Mouse (Mus musculus) telencephalon, adult 2 months (tissue): Measurements from ENCODE around the gene Cldn7.

Source experiments
- DNase-seq: peaks from one replicate; pipeline ENCODE4 v3.0.0-alpha.2; 2011; ENCODE audit warnings: low read depth, low spot score

The Cldn7 gene

GRCm38 (mm10) chr11:69990850-69991691 is 26.5 kb downstream of the Cldn7 start, which contains the start of gene Gabarap:
Gene Gabarap, plus strand, starts transcription at chr11:69991143.
- peak; percentile 98 for DNase-seq

- DNase-seq = no peak
Measured at GRCm38 (mm10) chr11:69991711-69992110, 27.1 kb downstream of the Cldn7 start.

GRCm38 (mm10) chr11:69992396-69992795 is 27.8 kb downstream of the Cldn7 start:
- no peak for DNase-seq

GRCm38 (mm10) chr11:69992932-69993331 is 28.4 kb downstream of the Cldn7 start:
- no peak for DNase-seq

GRCm38 (mm10) chr11:69994401-69995090 is 30.0 kb downstream of the Cldn7 start:
- DNase-seq = no peak

- peak; percentile 99 for DNase-seq
Measured at GRCm38 (mm10) chr11:69995391-69995960, 30.9 kb downstream of the Cldn7 start, which contains the start of gene Phf23. Gene Phf23, plus strand, starts transcription at chr11:69995777.

GRCm38 (mm10) chr11:69996161-69997061 is 31.8 kb downstream of the Cldn7 start:
- no peak for DNase-seq

GRCm38 (mm10) chr11:69997070-69997509 is 32.5 kb downstream of the Cldn7 start:
- DNase-seq = no peak

- no peak for DNase-seq
Measured at GRCm38 (mm10) chr11:69998567-69999491, 34.2 kb downstream of the Cldn7 start.

GRCm38 (mm10) chr11:69999666-70000065 is 35.1 kb downstream of the Cldn7 start:
- DNase-seq = no peak

- DNase-seq = peak; percentile 98
Measured at GRCm38 (mm10) chr11:70000396-70000898, 35.9 kb downstream of the Cldn7 start, which contains the start of gene Dvl2. Gene Dvl2, plus strand, starts transcription at chr11:70000595.

- no peak for DNase-seq
Measured at GRCm38 (mm10) chr11:70001159-70001558, 36.6 kb downstream of the Cldn7 start.

GRCm38 (mm10) chr11:70001865-70002264 is 37.3 kb downstream of the Cldn7 start:
- no peak for DNase-seq

GRCm38 (mm10) chr11:70002471-70002870 is 37.9 kb downstream of the Cldn7 start:
- no peak for DNase-seq

- DNase-seq = no peak
Measured at GRCm38 (mm10) chr11:70005521-70005920, 40.9 kb downstream of the Cldn7 start.

GRCm38 (mm10) chr11:70010033-70010432 is 45.5 kb downstream of the Cldn7 start:
- DNase-seq = no peak

- no peak for DNase-seq
Measured at GRCm38 (mm10) chr11:70010548-70010947, 46.0 kb downstream of the Cldn7 start.

- DNase-seq = no peak
Measured at GRCm38 (mm10) chr11:70010961-70011360, 46.4 kb downstream of the Cldn7 start.

- no peak for DNase-seq
Measured at GRCm38 (mm10) chr11:70012931-70013330, 48.4 kb downstream of the Cldn7 start.

GRCm38 (mm10) chr11:70013408-70013807 is 48.8 kb downstream of the Cldn7 start:
- DNase-seq = no peak
